Mouse (Mus musculus): ENCODE data around the gene Gm6657. TPM values are rescaled to one million over a fixed set of nuclear protein-coding genes. Genes with fewer than 3 reads are reported as not detected.

Gene Gm6657
- not detected in 2 replicates for polyA plus RNA-seq (2015; fragmentation: Nextera tagmentation; extraction: Ambion mirVana)

DNA sequence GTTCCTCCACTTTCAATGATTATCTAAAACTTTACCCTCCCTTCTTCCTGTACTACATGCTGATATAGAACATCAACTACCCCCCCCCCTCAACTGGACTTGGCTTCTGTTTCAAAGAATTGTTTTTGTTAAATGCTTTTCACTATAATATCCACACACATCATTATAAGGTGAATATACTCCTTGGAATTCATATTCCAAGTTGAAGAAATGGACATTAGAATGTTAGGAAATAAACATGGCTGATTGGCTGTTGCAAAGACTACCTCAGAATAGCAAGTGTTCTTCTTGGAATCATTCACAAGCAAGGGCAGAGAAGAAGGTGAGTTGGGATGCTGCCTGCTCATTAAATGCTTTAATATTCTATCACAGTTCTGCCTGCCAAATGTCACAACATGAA is at the start of gene Gm6657:
TSS of gene Gm6657 (plus strand) at position 301 of the 400 bp plus-strand sequence.
- H3K36me3 ChIP-seq (ENCODE audit: control insufficient read depth, insufficient read depth, low read length): no peaks in the 10 kb centered on the region
- H3K4me1 ChIP-seq (ENCODE audit: control insufficient read depth, insufficient read depth, low read length): no peaks in the 10 kb centered on the region
- H3K27ac ChIP-seq (ENCODE audit: low read length): no peak within 1 kb of the TSS
- H3K4me2 ChIP-seq (ENCODE audit: low read depth, low read length): no peak within 1 kb of the TSS
- H3K27me3 ChIP-seq (ENCODE audit: control insufficient read depth, insufficient read depth, low read length): no peaks in the 10 kb centered on the region
- no peak for ATAC-seq (ENCODE audit: insufficient read depth, low FRiP score)
- no peak within 1 kb of the TSS for H3K4me3 ChIP-seq (replicated peaks; ENCODE audit: low read length)
- H3K9me3 ChIP-seq (replicated peaks; ENCODE audit: control insufficient read depth, low read length): no peaks in the 10 kb centered on the region
- H3K9ac ChIP-seq (ENCODE audit: low read length): no peak within 1 kb of the TSS

DNA sequence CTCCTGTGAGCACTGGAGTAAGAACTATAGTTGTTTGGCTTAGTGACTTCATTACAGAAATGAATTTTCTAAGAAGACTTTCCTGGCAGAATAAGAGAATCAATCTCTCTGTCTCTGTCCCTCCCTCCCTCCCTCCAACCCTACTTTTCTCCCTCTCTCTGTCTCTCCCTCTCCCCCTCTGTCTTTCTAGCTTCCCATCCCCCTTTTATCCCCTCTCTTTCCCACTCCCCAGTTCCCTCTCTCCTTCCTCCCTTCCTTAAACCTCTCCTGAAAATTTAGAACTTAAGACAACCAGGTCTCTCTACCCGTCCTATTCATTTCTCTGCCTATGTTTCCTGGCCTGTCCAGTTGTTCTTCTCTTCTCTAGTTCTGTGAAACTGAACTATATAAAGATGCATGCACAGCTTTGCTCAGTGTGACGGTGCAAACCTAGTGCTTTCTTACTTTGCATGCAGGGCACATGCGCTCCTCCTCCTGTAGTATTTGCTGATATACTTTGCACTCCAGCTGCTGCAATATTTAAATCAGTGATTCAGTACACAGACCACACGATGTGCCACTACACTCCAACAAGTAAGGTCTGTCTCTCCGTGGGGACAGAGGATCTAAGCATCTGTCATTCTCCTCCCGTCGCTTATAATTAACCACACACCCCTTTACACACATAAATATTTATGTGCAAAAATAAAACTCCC is 40.6 kb upstream of the Gm6657 start:
- Histone ChIP-seq H3K4me3 (replicated peaks; ENCODE audit: low read length) (no peak overlapping the region), H3K27ac (ENCODE audit: low read length) (no peak overlapping the region), H3K4me2 (ENCODE audit: low read depth, low read length) (no peak overlapping the region), H3K9ac (ENCODE audit: low read length) (no peak overlapping the region), H3K4me1 (ENCODE audit: control insufficient read depth, insufficient read depth, low read length) (no peaks in the 10 kb centered on the region), H3K36me3 (ENCODE audit: control insufficient read depth, insufficient read depth, low read length) (no peaks in the 10 kb centered on the region), H3K27me3 (ENCODE audit: control insufficient read depth, insufficient read depth, low read length) (no peaks in the 10 kb centered on the region; the same call in 1 of the 2 replicates), H3K9me3 (replicated peaks; ENCODE audit: control insufficient read depth, low read length) (no peaks in the 10 kb centered on the region)
- no peak for ATAC-seq (ENCODE audit: insufficient read depth, low FRiP score)
- 34% methylated on average over 7 of the region's 7 CpGs for WGBS

DNA sequence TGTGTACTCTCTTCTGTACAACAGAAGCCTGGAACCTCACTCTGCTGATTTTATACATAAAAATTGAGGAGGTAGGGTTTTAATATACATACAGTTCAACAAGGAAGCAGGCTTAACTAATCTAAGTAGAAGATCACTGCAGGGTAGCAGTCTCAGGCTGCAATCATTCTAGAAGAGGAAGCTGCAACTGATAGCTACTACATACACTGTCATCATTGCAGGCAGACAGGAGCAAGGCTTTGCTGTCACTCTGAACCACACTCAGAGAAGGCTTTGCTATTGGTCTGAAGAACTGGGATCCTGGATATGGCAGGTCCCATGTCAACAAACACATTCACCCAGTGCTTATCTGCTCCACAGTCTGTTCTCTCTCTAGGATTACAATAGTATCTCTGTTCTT is 23.9 kb upstream of the Gm6657 start:
- no peak overlapping the region for H3K9ac ChIP-seq (ENCODE audit: low read length)
- H3K9me3 ChIP-seq (replicated peaks; ENCODE audit: control insufficient read depth, low read length): no peaks in the 10 kb centered on the region
- ATAC-seq (ENCODE audit: insufficient read depth, low FRiP score): no peak
- H3K4me2 ChIP-seq (ENCODE audit: low read depth, low read length): no peak overlapping the region
- H3K4me1 ChIP-seq (ENCODE audit: control insufficient read depth, insufficient read depth, low read length): no peaks in the 10 kb centered on the region
- H3K36me3 ChIP-seq (ENCODE audit: control insufficient read depth, insufficient read depth, low read length): no peaks in the 10 kb centered on the region
- H3K27me3 ChIP-seq (ENCODE audit: control insufficient read depth, insufficient read depth, low read length): no peaks in the 10 kb centered on the region
- no peak overlapping the region for H3K27ac ChIP-seq (ENCODE audit: low read length)
- no peak overlapping the region for H3K4me3 ChIP-seq (replicated peaks; ENCODE audit: low read length)

- H3K27ac ChIP-seq (ENCODE audit: low read length): no peak overlapping the region
- H3K4me2 ChIP-seq (ENCODE audit: low read depth, low read length): no peak overlapping the region
- no peaks in the 10 kb centered on the region for H3K36me3 ChIP-seq (ENCODE audit: control insufficient read depth, insufficient read depth, low read length)
- H3K9ac ChIP-seq (ENCODE audit: low read length): no peak overlapping the region
- no peak overlapping the region for H3K4me3 ChIP-seq (replicated peaks; ENCODE audit: low read length)
- no peaks in the 10 kb centered on the region for H3K9me3 ChIP-seq (replicated peaks; ENCODE audit: control insufficient read depth, low read length)
- WGBS: 64% methylated on average over 3 of the region's 3 CpGs
- ATAC-seq (ENCODE audit: insufficient read depth, low FRiP score): no peak
- H3K27me3 ChIP-seq (ENCODE audit: control insufficient read depth, insufficient read depth, low read length): no peaks in the 10 kb centered on the region
- H3K4me1 ChIP-seq (ENCODE audit: control insufficient read depth, insufficient read depth, low read length): no peaks in the 10 kb centered on the region
These were observed 20.1 kb upstream of the Gm6657 start for GRCm38 (mm10) chr12:78173945-78174344.

GRCm38 (mm10) chr12:78174671-78175070 is 19.4 kb upstream of the Gm6657 start:
- WGBS: 82% methylated on average over 4 of the region's 4 CpGs
- Histone ChIP-seq H3K4me3 (replicated peaks; ENCODE audit: low read length) (no peak overlapping the region), H3K4me1 (ENCODE audit: control insufficient read depth, insufficient read depth, low read length) (no peaks in the 10 kb centered on the region), H3K4me2 (ENCODE audit: low read depth, low read length) (no peak overlapping the region), H3K36me3 (ENCODE audit: control insufficient read depth, insufficient read depth, low read length) (no peaks in the 10 kb centered on the region), H3K9me3 (replicated peaks; ENCODE audit: control insufficient read depth, low read length) (no peaks in the 10 kb centered on the region), H3K9ac (ENCODE audit: low read length) (no peak overlapping the region), H3K27me3 (ENCODE audit: control insufficient read depth, insufficient read depth, low read length) (no peaks in the 10 kb centered on the region), H3K27ac (ENCODE audit: low read length) (no peak overlapping the region)
- ATAC-seq (ENCODE audit: insufficient read depth, low FRiP score): no peak

DNA sequence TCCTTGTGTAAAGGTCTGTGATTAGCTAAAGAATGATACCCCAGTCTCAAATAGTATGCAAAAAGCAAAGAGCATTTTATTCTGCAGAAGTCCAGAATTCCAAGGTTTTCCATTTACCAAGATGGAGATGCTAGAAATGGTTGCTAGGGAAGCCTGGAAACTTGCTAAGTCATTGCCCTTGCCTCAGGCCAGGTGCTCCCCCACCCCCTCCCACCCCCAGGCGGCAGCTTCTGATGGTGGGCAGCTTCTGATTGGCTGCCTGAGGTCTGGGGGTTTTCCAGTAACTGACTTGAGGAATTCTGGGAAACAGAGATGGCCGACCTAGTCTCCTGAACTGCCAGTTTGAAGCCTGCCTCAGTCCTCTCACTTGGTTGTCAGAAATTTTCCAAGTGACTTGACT is 12.6 kb upstream of the Gm6657 start:
- Histone ChIP-seq H3K27ac (ENCODE audit: low read length) (no peak overlapping the region), H3K4me3 (replicated peaks; ENCODE audit: low read length) (no peak overlapping the region), H3K27me3 (ENCODE audit: control insufficient read depth, insufficient read depth, low read length) (no peaks in the 10 kb centered on the region), H3K9me3 (replicated peaks; ENCODE audit: control insufficient read depth, low read length) (no peaks in the 10 kb centered on the region), H3K9ac (ENCODE audit: low read length) (no peak overlapping the region), H3K4me2 (ENCODE audit: low read depth, low read length) (no peak overlapping the region), H3K4me1 (ENCODE audit: control insufficient read depth, insufficient read depth, low read length) (no peaks in the 10 kb centered on the region), H3K36me3 (ENCODE audit: control insufficient read depth, insufficient read depth, low read length) (no peaks in the 10 kb centered on the region)
- ATAC-seq (ENCODE audit: insufficient read depth, low FRiP score): no peak
- 49% methylated on average over 2 of the region's 2 CpGs for WGBS

DNA sequence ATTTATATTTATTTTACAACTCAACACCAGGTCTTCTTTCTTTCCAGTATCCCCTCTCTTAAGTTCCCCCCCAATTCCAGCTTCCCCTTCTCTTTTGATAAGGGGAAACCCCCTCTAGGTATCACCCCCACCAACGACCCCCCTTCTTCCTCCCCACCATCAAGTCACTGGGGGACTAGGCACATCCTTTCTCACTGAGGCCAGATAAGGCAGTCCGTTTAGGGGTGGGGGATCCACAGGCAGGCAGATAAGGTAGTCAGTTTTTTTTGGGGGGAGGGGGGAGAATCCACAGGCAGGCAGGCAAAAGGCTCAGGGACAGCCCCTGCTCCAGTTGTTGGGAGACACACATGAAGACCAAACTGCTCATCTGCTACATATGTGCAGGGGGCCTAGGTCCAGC is 1.3 kb downstream of the Gm6657 start:
- H3K36me3 ChIP-seq (ENCODE audit: control insufficient read depth, insufficient read depth, low read length): no peaks in the 10 kb centered on the region
- no peak overlapping the region for H3K4me3 ChIP-seq (replicated peaks; ENCODE audit: low read length)
- no peaks in the 10 kb centered on the region for H3K27me3 ChIP-seq (ENCODE audit: control insufficient read depth, insufficient read depth, low read length)
- no peaks in the 10 kb centered on the region for H3K9me3 ChIP-seq (replicated peaks; ENCODE audit: control insufficient read depth, low read length)
- ATAC-seq (ENCODE audit: insufficient read depth, low FRiP score): no peak
- WGBS: 34% methylated on average over 2 of the region's 2 CpGs
- H3K9ac ChIP-seq (ENCODE audit: low read length): no peak overlapping the region
- H3K4me2 ChIP-seq (ENCODE audit: low read depth, low read length): no peak overlapping the region
- H3K4me1 ChIP-seq (ENCODE audit: control insufficient read depth, insufficient read depth, low read length): no peaks in the 10 kb centered on the region
- no peak overlapping the region for H3K27ac ChIP-seq (ENCODE audit: low read length)

GRCm38 (mm10) chr12:78203646-78204045 is 9.6 kb downstream of the Gm6657 start:
- no peaks in the 10 kb centered on the region for H3K36me3 ChIP-seq (ENCODE audit: control insufficient read depth, insufficient read depth, low read length)
- ATAC-seq (ENCODE audit: insufficient read depth, low FRiP score): no peak
- H3K27me3 ChIP-seq (ENCODE audit: control insufficient read depth, insufficient read depth, low read length): no peaks in the 10 kb centered on the region
- WGBS: 56% methylated on average over 5 of the region's 5 CpGs
- H3K4me2 ChIP-seq (ENCODE audit: low read depth, low read length): no peak overlapping the region
- no peaks in the 10 kb centered on the region for H3K4me1 ChIP-seq (ENCODE audit: control insufficient read depth, insufficient read depth, low read length)
- no peak overlapping the region for H3K4me3 ChIP-seq (replicated peaks; ENCODE audit: low read length)
- H3K9me3 ChIP-seq (replicated peaks; ENCODE audit: control insufficient read depth, low read length): no peaks in the 10 kb centered on the region
- H3K9ac ChIP-seq (ENCODE audit: low read length): no peak overlapping the region
- no peak overlapping the region for H3K27ac ChIP-seq (ENCODE audit: low read length)

- H3K4me1 ChIP-seq (ENCODE audit: control insufficient read depth, insufficient read depth, low read length): no peaks in the 10 kb centered on the region
- WGBS: 7% methylated on average over 5 of the region's 5 CpGs
- H3K9ac ChIP-seq (ENCODE audit: low read length): no peak overlapping the region
- H3K4me2 ChIP-seq (ENCODE audit: low read depth, low read length): peak overlapping the region; percentile 33
- peak overlapping the region; percentile 70 for H3K27ac ChIP-seq (ENCODE audit: low read length)
- 0 out of 2 replicates have a peak overlapping the region, but pooled peaks have one; percentile 0 for H3K4me3 ChIP-seq (replicated peaks; ENCODE audit: low read length)
- no peaks in the 10 kb centered on the region for H3K27me3 ChIP-seq (ENCODE audit: control insufficient read depth, insufficient read depth, low read length)
- no peaks in the 10 kb centered on the region for H3K36me3 ChIP-seq (ENCODE audit: control insufficient read depth, insufficient read depth, low read length)
- H3K9me3 ChIP-seq (replicated peaks; ENCODE audit: control insufficient read depth, low read length): no peaks in the 10 kb centered on the region
- ATAC-seq (ENCODE audit: insufficient read depth, low FRiP score): peak; percentile 77
These were observed 12.0 kb downstream of the Gm6657 start for GRCm38 (mm10) chr12:78205915-78206570.
